Mouse (Mus musculus): ENCODE data around the gene Pde4c. TPM values are rescaled to one million over a fixed set of nuclear protein-coding genes. Genes with fewer than 3 reads are reported as not detected.

The Pde4c gene
- polyA plus RNA-seq, 1 experiment from 2014 or later = 1.3 TPM

GRCm38 (mm10) chr8:70693636-70694035 is 29.9 kb upstream of the Pde4c start:
- Histone ChIP-seq H3K27me3 (replicated peaks; ENCODE audit: control insufficient read depth, insufficient read depth, low read length) (no peaks in the 10 kb centered on the region), H3K9ac (ENCODE audit: low read depth, low read length) (no peak overlapping the region), H3K4me2 (no peak overlapping the region), H3K36me3 (ENCODE audit: control insufficient read depth, insufficient read depth, low read length) (no peaks in the 10 kb centered on the region), H3K4me3 (ENCODE audit: low read depth, low read length) (no peak overlapping the region), H3K9me3 (ENCODE audit: control insufficient read depth, low read length) (no peaks in the 10 kb centered on the region), H3K27ac (ENCODE audit: low read depth, low read length) (no peak overlapping the region), H3K4me1 (replicated peaks; ENCODE audit: control insufficient read depth, insufficient read depth, low read length) (peaks cover 43% of the 10 kb centered on the region)
- ATAC-seq (replicated peaks; ENCODE audit: low FRiP score) (no peak), DNase-seq (ENCODE audit: low spot score) (no peak)
- 40% methylated on average over 5 of the region's 5 CpGs for whole genome bisulfite sequencing

DNA sequence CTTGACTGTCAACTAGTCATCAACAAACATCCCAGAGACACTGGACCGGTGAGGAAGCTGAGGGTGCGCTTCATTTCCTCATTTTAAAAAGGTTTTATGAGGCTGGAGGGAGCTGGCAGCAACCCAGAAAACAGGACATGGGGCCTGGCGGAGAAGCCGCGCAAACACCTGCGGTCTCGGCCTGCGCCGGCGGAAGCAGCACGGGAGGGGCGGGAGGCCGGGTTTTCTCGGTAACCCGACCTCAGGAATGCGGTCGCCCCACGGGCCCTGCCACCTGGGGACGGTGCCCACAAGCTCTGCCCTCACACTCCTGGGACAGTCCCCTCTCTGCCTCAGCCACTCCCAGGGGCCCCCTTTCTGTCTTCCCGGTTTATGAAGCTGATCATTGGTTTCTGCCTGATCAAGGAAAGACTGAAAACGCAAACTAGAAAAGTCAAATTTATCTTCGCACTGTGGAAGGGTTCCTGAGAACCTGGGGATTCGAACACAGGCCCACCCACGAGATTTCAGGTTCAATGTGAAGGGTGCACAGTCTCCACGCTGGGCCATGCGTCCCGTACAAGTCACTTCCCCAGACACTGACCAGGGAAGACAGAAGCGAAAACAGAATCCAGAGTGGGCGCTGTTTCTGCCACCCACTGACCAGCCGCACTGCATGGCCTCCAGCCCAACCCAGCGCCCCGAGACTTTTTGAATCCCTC is 28.1 kb upstream of the Pde4c start:
- no peaks in the 10 kb centered on the region for H3K9me3 ChIP-seq (ENCODE audit: control insufficient read depth, low read length)
- peak overlapping the region; percentile 90 for H3K27ac ChIP-seq (ENCODE audit: low read depth, low read length)
- no peak for DNase-seq (ENCODE audit: low spot score)
- ATAC-seq (replicated peaks; ENCODE audit: low FRiP score) = no peak
- H3K4me1 ChIP-seq (replicated peaks; ENCODE audit: control insufficient read depth, insufficient read depth, low read length) = peaks cover 43% of the 10 kb centered on the region
- H3K9ac ChIP-seq (ENCODE audit: low read depth, low read length) = peak overlapping the region; percentile 71
- peak overlapping the region; percentile 22 for H3K4me3 ChIP-seq (ENCODE audit: low read depth, low read length)
- peak overlapping the region; percentile 68 for H3K4me2 ChIP-seq
- no peaks in the 10 kb centered on the region for H3K27me3 ChIP-seq (replicated peaks; ENCODE audit: control insufficient read depth, insufficient read depth, low read length)
- no peaks in the 10 kb centered on the region for H3K36me3 ChIP-seq (ENCODE audit: control insufficient read depth, insufficient read depth, low read length)
- 23% methylated on average over 32 of the region's 32 CpGs for WGBS

- H3K9me3 ChIP-seq (ENCODE audit: control insufficient read depth, low read length) = no peaks in the 10 kb centered on the region
- no peaks in the 10 kb centered on the region for H3K27me3 ChIP-seq (replicated peaks; ENCODE audit: control insufficient read depth, insufficient read depth, low read length)
- H3K4me3 ChIP-seq (ENCODE audit: low read depth, low read length) = peak overlapping the region; percentile 32
- H3K27ac ChIP-seq (ENCODE audit: low read depth, low read length) = peak overlapping the region; percentile 90
- H3K4me1 ChIP-seq (replicated peaks; ENCODE audit: control insufficient read depth, insufficient read depth, low read length) = peaks cover 45% of the 10 kb centered on the region
- H3K4me2 ChIP-seq = peak overlapping the region; percentile 68
- ATAC-seq (replicated peaks; ENCODE audit: low FRiP score) (peak; percentile 52), DNase-seq (ENCODE audit: low spot score) (peak; percentile 81)
- H3K36me3 ChIP-seq (ENCODE audit: control insufficient read depth, insufficient read depth, low read length) = no peaks in the 10 kb centered on the region
- 4% methylated on average over 31 of the region's 31 CpGs for whole genome bisulfite sequencing
- peak overlapping the region; percentile 71 for H3K9ac ChIP-seq (ENCODE audit: low read depth, low read length)
Measured at GRCm38 (mm10) chr8:70696019-70696885, 27.3 kb upstream of the Pde4c start.

GRCm38 (mm10) chr8:70696946-70697345 is 26.6 kb upstream of the Pde4c start:
- H3K4me2 ChIP-seq = peak overlapping the region; percentile 68
- H3K27ac ChIP-seq (ENCODE audit: low read depth, low read length) = peak overlapping the region; percentile 90
- no peaks in the 10 kb centered on the region for H3K36me3 ChIP-seq (ENCODE audit: control insufficient read depth, insufficient read depth, low read length)
- peaks cover 40% of the 10 kb centered on the region for H3K4me1 ChIP-seq (replicated peaks; ENCODE audit: control insufficient read depth, insufficient read depth, low read length)
- 59% methylated on average over 4 of the region's 4 CpGs for WGBS
- no peaks in the 10 kb centered on the region for H3K9me3 ChIP-seq (ENCODE audit: control insufficient read depth, low read length)
- peak overlapping the region; percentile 32 for H3K4me3 ChIP-seq (ENCODE audit: low read depth, low read length)
- peak overlapping the region; percentile 71 for H3K9ac ChIP-seq (ENCODE audit: low read depth, low read length)
- ATAC-seq (replicated peaks; ENCODE audit: low FRiP score) (no peak), DNase-seq (ENCODE audit: low spot score) (no peak)
- no peaks in the 10 kb centered on the region for H3K27me3 ChIP-seq (replicated peaks; ENCODE audit: control insufficient read depth, insufficient read depth, low read length)

GRCm38 (mm10) chr8:70697366-70698250 is 25.9 kb upstream of the Pde4c start:
- H3K27ac ChIP-seq (ENCODE audit: low read depth, low read length) = peak overlapping the region; percentile 90
- H3K9me3 ChIP-seq (ENCODE audit: control insufficient read depth, low read length) = no peaks in the 10 kb centered on the region
- whole genome bisulfite sequencing = 65% methylated on average over 12 of the region's 12 CpGs
- ATAC-seq (replicated peaks; ENCODE audit: low FRiP score) (no peak), DNase-seq (ENCODE audit: low spot score) (no peak)
- H3K9ac ChIP-seq (ENCODE audit: low read depth, low read length) = peak overlapping the region; percentile 71
- peaks cover 37% of the 10 kb centered on the region for H3K4me1 ChIP-seq (replicated peaks; ENCODE audit: control insufficient read depth, insufficient read depth, low read length)
- H3K4me3 ChIP-seq (ENCODE audit: low read depth, low read length) = peak overlapping the region; percentile 96
- H3K4me2 ChIP-seq = peak overlapping the region; percentile 85
- no peaks in the 10 kb centered on the region for H3K27me3 ChIP-seq (replicated peaks; ENCODE audit: control insufficient read depth, insufficient read depth, low read length)
- no peaks in the 10 kb centered on the region for H3K36me3 ChIP-seq (ENCODE audit: control insufficient read depth, insufficient read depth, low read length)

GRCm38 (mm10) chr8:70698310-70699109 is 25.0 kb upstream of the Pde4c start, which contains the start of gene Jund:
Gene Jund (plus strand): TSS chr8:70698949.
- no peaks in the 10 kb centered on the region for H3K9me3 ChIP-seq (ENCODE audit: control insufficient read depth, low read length)
- peak; percentile 86 for ATAC-seq (replicated peaks; ENCODE audit: low FRiP score)
- H3K4me2 ChIP-seq = peak within 1 kb of the TSS; percentile 85
- H3K27ac ChIP-seq (ENCODE audit: low read depth, low read length) = peak within 1 kb of the TSS; percentile 99
- under 1% methylated on average over 69 of the region's 69 CpGs for WGBS
- no peaks in the 10 kb centered on the region; the same call in 1 of the 2 replicates for H3K36me3 ChIP-seq (ENCODE audit: control insufficient read depth, insufficient read depth, low read length)
- DNase-seq (ENCODE audit: low spot score) = peak; percentile 99
- peak within 1 kb of the TSS; percentile 96 for H3K4me3 ChIP-seq (ENCODE audit: low read depth, low read length)
- no peaks in the 10 kb centered on the region for H3K27me3 ChIP-seq (replicated peaks; ENCODE audit: control insufficient read depth, insufficient read depth, low read length)
- peaks cover 37% of the 10 kb centered on the region for H3K4me1 ChIP-seq (replicated peaks; ENCODE audit: control insufficient read depth, insufficient read depth, low read length)
- H3K9ac ChIP-seq (ENCODE audit: low read depth, low read length) = peak within 1 kb of the TSS; percentile 96

GRCm38 (mm10) chr8:70699116-70699833 is 24.2 kb upstream of the Pde4c start:
- DNase-seq (ENCODE audit: low spot score) = no peak
- Histone ChIP-seq H3K4me3 (ENCODE audit: low read depth, low read length) (peak overlapping the region; percentile 96), H3K9ac (ENCODE audit: low read depth, low read length) (peak overlapping the region; percentile 96), H3K4me1 (replicated peaks; ENCODE audit: control insufficient read depth, insufficient read depth, low read length) (peaks cover 37% of the 10 kb centered on the region), H3K27me3 (replicated peaks; ENCODE audit: control insufficient read depth, insufficient read depth, low read length) (no peaks in the 10 kb centered on the region), H3K4me2 (peak overlapping the region; percentile 85), H3K9me3 (ENCODE audit: control insufficient read depth, low read length) (no peaks in the 10 kb centered on the region), H3K27ac (ENCODE audit: low read depth, low read length) (peak overlapping the region; percentile 99), H3K36me3 (ENCODE audit: control insufficient read depth, insufficient read depth, low read length) (no peaks in the 10 kb centered on the region; the same call in 1 of the 2 replicates)
- ATAC-seq (replicated peaks; ENCODE audit: low FRiP score) = no peak; the same call in 1 of the 2 replicates
- under 1% methylated on average over 87 of the region's 89 CpGs for WGBS
